Mouse (Mus musculus): ENCODE measurements around the gene Cars2.
"Not testable (repeated sequence)": the region's sequence is repeated elsewhere in the genome, so short reads cannot be mapped to it uniquely, and the experiment has no call there.

Cars2 gene

GRCm38 (mm10) chr8:11556691-11557423, 6.3 kb upstream of the Cars2 start:
- no peak for DNase-seq (ENCODE audit: extremely low read depth, low read depth, low spot score)

- DNase-seq (ENCODE audit: extremely low read depth, low read depth, low spot score): peak; percentile 92
These were observed 5.4 kb upstream of the Cars2 start for GRCm38 (mm10) chr8:11555720-11556591.

- DNase-seq (ENCODE audit: extremely low read depth, low read depth, low spot score): no peak
These were observed 4.5 kb upstream of the Cars2 start, which contains the start of gene Ing1 for GRCm38 (mm10) chr8:11554799-11555719. TSS of gene Ing1 (plus strand) at chr8:11555571.

- DNase-seq (ENCODE audit: extremely low read depth, low read depth, low spot score): no peak
These were observed 1.8 kb upstream of the Cars2 start for GRCm38 (mm10) chr8:11552390-11552789.

- not testable (repeated sequence) for DNase-seq (ENCODE audit: extremely low read depth, low read depth, low spot score)
These were observed 914 bp upstream of the Cars2 start for GRCm38 (mm10) chr8:11551497-11551896.

GRCm38 (mm10) chr8:11549706-11550105, 877 bp downstream of the Cars2 start:
- DNase-seq (ENCODE audit: extremely low read depth, low read depth, low spot score): no peak

GRCm38 (mm10) chr8:11547063-11547462, 3.5 kb downstream of the Cars2 start:
- no peak for DNase-seq (ENCODE audit: extremely low read depth, low read depth, low spot score)

- DNase-seq (ENCODE audit: extremely low read depth, low read depth, low spot score): no peak
These were observed 6.2 kb downstream of the Cars2 start for GRCm38 (mm10) chr8:11544386-11544785.

GRCm38 (mm10) chr8:11542866-11543265, 7.7 kb downstream of the Cars2 start:
- DNase-seq (ENCODE audit: extremely low read depth, low read depth, low spot score): no peak

- DNase-seq (ENCODE audit: extremely low read depth, low read depth, low spot score): peak; percentile 46
These were observed 8.6 kb downstream of the Cars2 start for GRCm38 (mm10) chr8:11542031-11542430.

GRCm38 (mm10) chr8:11540182-11540581, 10.4 kb downstream of the Cars2 start:
- peak; percentile 68 for DNase-seq (ENCODE audit: extremely low read depth, low read depth, low spot score)

- DNase-seq (ENCODE audit: extremely low read depth, low read depth, low spot score): no peak
These were observed 11.5 kb downstream of the Cars2 start for GRCm38 (mm10) chr8:11539049-11539448.

GRCm38 (mm10) chr8:11534494-11534893, 16.1 kb downstream of the Cars2 start:
- DNase-seq (ENCODE audit: extremely low read depth, low read depth, low spot score): no peak

- peak; percentile 92 for DNase-seq (ENCODE audit: extremely low read depth, low read depth, low spot score)
These were observed 19.7 kb downstream of the Cars2 start for GRCm38 (mm10) chr8:11530849-11531248.

- no peak for DNase-seq (ENCODE audit: extremely low read depth, low read depth, low spot score)
These were observed 20.3 kb downstream of the Cars2 start for GRCm38 (mm10) chr8:11530155-11530770.

GRCm38 (mm10) chr8:11523331-11523730, 27.3 kb downstream of the Cars2 start:
- no peak for DNase-seq (ENCODE audit: extremely low read depth, low read depth, low spot score)

GRCm38 (mm10) chr8:11518676-11519075, 31.9 kb downstream of the Cars2 start:
- DNase-seq (ENCODE audit: extremely low read depth, low read depth, low spot score): no peak

- no peak for DNase-seq (ENCODE audit: extremely low read depth, low read depth, low spot score)
These were observed 32.6 kb downstream of the Cars2 start for GRCm38 (mm10) chr8:11518056-11518396.

- DNase-seq (ENCODE audit: extremely low read depth, low read depth, low spot score): no peak
These were observed 33.1 kb downstream of the Cars2 start for GRCm38 (mm10) chr8:11517366-11518055.

- no peak for DNase-seq (ENCODE audit: extremely low read depth, low read depth, low spot score)
These were observed 34.3 kb downstream of the Cars2 start for GRCm38 (mm10) chr8:11516292-11516691.

Data from fat pad, adult 2 months (tissue).